Mouse (Mus musculus) monocyte, adult 2 months (primary cell): ENCODE measurements around the gene Hmgn3.

ENCODE experiments used
- DNase-seq, 2 experiments: peaks; one replicate each; pipeline ENCODE4 v3.0.0; 2022; ENCODE audit warnings: low spot score in 2 of 2, low read depth in 1 of 2

Hmgn3 gene

GRCm38 (mm10) chr9:83100786-83101185, 45.7 kb downstream of the Hmgn3 start:
- DNase-seq, result no peak

- no peak for DNase-seq
Measured at GRCm38 (mm10) chr9:83098652-83099307, 47.7 kb downstream of the Hmgn3 start.

- no peak for DNase-seq
Measured at GRCm38 (mm10) chr9:83097816-83098215, 48.7 kb downstream of the Hmgn3 start.

- DNase-seq, result no peak
Measured at GRCm38 (mm10) chr9:83094649-83095336, 51.7 kb downstream of the Hmgn3 start.

- no peak for DNase-seq
Measured at GRCm38 (mm10) chr9:83083790-83084469, 62.6 kb downstream of the Hmgn3 start.

GRCm38 (mm10) chr9:83083091-83083490, 63.4 kb downstream of the Hmgn3 start:
- no peak for DNase-seq

GRCm38 (mm10) chr9:83082296-83082695, 64.2 kb downstream of the Hmgn3 start:
- DNase-seq, result no peak

- DNase-seq, result no peak
Measured at GRCm38 (mm10) chr9:83079724-83080123, 66.8 kb downstream of the Hmgn3 start.

GRCm38 (mm10) chr9:83068246-83068645, 78.2 kb downstream of the Hmgn3 start:
- DNase-seq, result no peak

GRCm38 (mm10) chr9:83061289-83061688, 85.2 kb downstream of the Hmgn3 start:
- no peak for DNase-seq
